Mouse (Mus musculus) MEL (cell line): ENCODE data around the gene Hist1h2ae. TPM values are rescaled to one million over a fixed set of nuclear protein-coding genes. Genes with fewer than 3 reads are reported as not detected.

Experiments
- DNase-seq: peaks from one replicate; pipeline ENCODE4 v3.0.0; 2011; ENCODE audit warnings: low read depth, low spot score
- H3K27ac ChIP-seq: 2 replicates; pipeline ENCODE4 v1.5.1; 2012; ENCODE audit warnings: low read depth, mild to moderate bottlenecking, control low read depth, low read length, moderate library complexity; ENCODE audit not compliant: control insufficient read depth
- H3K27me3 ChIP-seq, 2 experiments: fragments of 150-350 bp in 1 of 2; sonication (generic) in 1 of 2; 2 replicates each; pipeline ENCODE4 v1.6.1; 2012; ENCODE audit warnings: low read length in 2 of 2, mild to moderate bottlenecking in 2 of 2, improper control_type of control experiment in 1 of 2, moderate library complexity in 1 of 2; ENCODE audit not compliant: insufficient read depth in 2 of 2, control insufficient read depth in 1 of 2
- H3K36me3 ChIP-seq, 2 experiments: 2 replicates each; pipeline ENCODE4 v1.6.1; 2012 to 2014; ENCODE audit warnings: low read length in 2 of 2, improper control_type of control experiment in 1 of 2, inconsistent platforms in 1 of 2, mild to moderate bottlenecking in 1 of 2; ENCODE audit not compliant: insufficient read depth in 2 of 2, control insufficient read depth in 1 of 2
- H3K4me1 ChIP-seq, 2 experiments: fragments of 150-350 bp in 1 of 2; sonication (generic) in 1 of 2; 2 replicates each; pipeline ENCODE4 v1.6.1; 2012; ENCODE audit warnings: low read length in 2 of 2, improper control_type of control experiment in 1 of 2, mild to moderate bottlenecking in 1 of 2; ENCODE audit not compliant: insufficient read depth in 2 of 2, control insufficient read depth in 1 of 2
- H3K4me3 ChIP-seq, 2 experiments: fragments of 150-350 bp in 1 of 2; sonication (generic) in 1 of 2; 2 replicates each; pipeline ENCODE4 v1.5.1; 2012; ENCODE audit warnings: low read depth in 2 of 2, low read length in 2 of 2, mild to moderate bottlenecking in 2 of 2, moderate library complexity in 2 of 2, control low read depth in 1 of 2, improper control_type of control experiment in 1 of 2; ENCODE audit not compliant: control insufficient read depth in 1 of 2, insufficient read depth in 1 of 2
- H3K79me2 ChIP-seq: 2 replicates; pipeline ENCODE4 v1.6.1; 2012; ENCODE audit warnings: mild to moderate bottlenecking, low read length, moderate library complexity; ENCODE audit not compliant: control insufficient read depth, poor library complexity, insufficient read depth
- H3K9ac ChIP-seq: 2 replicates; pipeline ENCODE4 v1.6.1; 2012; ENCODE audit warnings: low read depth, mild to moderate bottlenecking, control low read depth, low read length, moderate library complexity; ENCODE audit not compliant: control insufficient read depth, poor library complexity, severe bottlenecking
- H3K9me3 ChIP-seq: fragments of 150-350 bp; sonication (generic); replicated peaks from 2 replicates; pipeline ENCODE4 v1.6.1; 2012; ENCODE audit warnings: mild to moderate bottlenecking, low read length, improper control_type of control experiment, moderate library complexity; ENCODE audit not compliant: insufficient read depth
- GATA1 ChIP-seq: IDR thresholded peaks from 2 replicates; pipeline ENCODE4 v1.6.1; 2011; ENCODE audit warnings: low read depth, low read length, improper control_type of control experiment
- HCFC1 ChIP-seq: IDR thresholded peaks from 2 replicates; pipeline ENCODE4 v1.6.1; 2012; ENCODE audit warnings: low read depth, mild to moderate bottlenecking, inconsistent platforms, low read length, improper control_type of control experiment, moderate library complexity
- MAFK ChIP-seq: IDR thresholded peaks from 2 replicates; pipeline ENCODE4 v1.6.1; 2011; ENCODE audit warnings: low read depth, mild to moderate bottlenecking, low read length, improper control_type of control experiment, borderline replicate concordance
- POLR2A ChIP-seq, 2 experiments: IDR thresholded peaks; 2 replicates each; pipeline ENCODE4 v1.6.1; 2011 to 2012; ENCODE audit warnings: low read length in 2 of 2, mild to moderate bottlenecking in 2 of 2, control low read depth in 1 of 2, improper control_type of control experiment in 1 of 2, low read depth in 1 of 2, moderate library complexity in 1 of 2; ENCODE audit not compliant: control insufficient read depth in 1 of 2, insufficient read depth in 1 of 2, poor library complexity in 1 of 2
- POLR2AphosphoS5 ChIP-seq: IDR thresholded peaks from 2 replicates; pipeline ENCODE4 v1.6.1; 2012; ENCODE audit warnings: low read depth, borderline replicate concordance, mild to moderate bottlenecking, inconsistent platforms, low read length, moderate library complexity, mixed read lengths
- TAL1 ChIP-seq: IDR thresholded peaks from 2 replicates; pipeline ENCODE4 v1.6.1; 2012; ENCODE audit warnings: mild to moderate bottlenecking, inconsistent platforms, low read length, moderate library complexity, mixed read lengths
- TBP ChIP-seq: IDR thresholded peaks from 2 replicates; pipeline ENCODE4 v1.8.0; 2011; ENCODE audit warnings: low read depth, low read length, improper control_type of control experiment
- UBTF ChIP-seq: IDR thresholded peaks from 2 replicates; pipeline ENCODE4 v1.6.1; 2012; ENCODE audit warnings: low read depth, mild to moderate bottlenecking, inconsistent platforms, low read length, improper control_type of control experiment, moderate library complexity, borderline replicate concordance; ENCODE audit not compliant: insufficient read depth
- ZMIZ1 ChIP-seq: IDR thresholded peaks from 2 replicates; pipeline ENCODE4 v1.6.1; 2012; ENCODE audit warnings: low read depth, mild to moderate bottlenecking, inconsistent platforms, low read length, improper control_type of control experiment, moderate library complexity
- ZNF384 ChIP-seq: IDR thresholded peaks from 2 replicates; pipeline ENCODE4 v1.6.1; 2012; ENCODE audit warnings: low read depth, mild to moderate bottlenecking, inconsistent platforms, low read length, improper control_type of control experiment
- polyA plus RNA-seq, 2 experiments: library from polyadenylated mRNA; stranded (reverse) in 1 of 2; unstranded in 1 of 2; fragments of >175 nt in 1 of 2; fragments of >200 nt in 1 of 2; gene quantifications; 2 replicates each; pipeline versions ENCODE4 v1.2.1 to v1.2.4; 2012; ENCODE audit warnings: low replicate concordance in 2 of 2, low read depth in 1 of 2; ENCODE audit not compliant: insufficient read length in 2 of 2, insufficient read depth in 1 of 2, missing spikeins in 1 of 2
- total RNA-seq: library from RNA; depleted of rRNA; stranded (reverse); fragments of 300-350 nt; gene quantifications from 2 replicates; pipeline ENCODE4 v1.2.3, GENCODE M21; 2012

Hist1h2ae gene
- total and polyA plus RNA-seq, 3 experiments: 3.3 to 560 TPM; not detected in 1

- DNase-seq: peak; percentile 97
- H3K27ac ChIP-seq: peak within 1 kb of the TSS; percentile 84
- H3K27me3 ChIP-seq: no peaks in the 10 kb centered on the region
- H3K9me3 ChIP-seq: no peaks in the 10 kb centered on the region
- peak within 1 kb of the TSS in 1 of 2 experiments; percentile 21; a peak in 1 of 4 replicates for H3K4me3 ChIP-seq
- peaks cover 0 to 10% of the 10 kb centered on the region in 2 experiments; a peak in 2 of 4 replicates for H3K4me1 ChIP-seq
- H3K36me3 ChIP-seq: peaks cover 0 to 47% of the 10 kb centered on the region in 2 experiments; a peak in 2 of 4 replicates
- TF ChIP-seq TAL1 (0 out of 2 replicates have a peak, but pooled peaks have one; percentile 4), POLR2AphosphoS5 (peak; percentile 99), POLR2A (IDR thresholded peaks at IDR 0.05; ENCODE audit: control insufficient read depth in 1 of 2, insufficient read depth in 1 of 2, low read depth in 1 of 2, low read length in 2 of 2, poor library complexity in 1 of 2) (peak; percentile 99 to 100), UBTF (peak; percentile 98), TBP (peak; percentile 99), MAFK (no peak), ZNF384 (no peak)
- peak within 1 kb of the TSS; percentile 80 for H3K9ac ChIP-seq
- peaks cover under 1% of the 10 kb centered on the region; the same call in 1 of the 2 replicates for H3K79me2 ChIP-seq
These were observed 10.6 kb upstream of the Hist1h2ae start, which contains the start of gene Hist1h4d for GRCm38 (mm10) chr13:23581408-23582218. TSS of gene Hist1h4d (plus strand) at chr13:23581598.

GRCm38 (mm10) chr13:23577835-23578234 lies 6.8 kb upstream of the Hist1h2ae start:
- Histone ChIP-seq H3K4me1 (peaks cover 0 to 4% of the 10 kb centered on the region in 2 experiments; a peak in 1 of 4 replicates), H3K27me3 (no peaks in the 10 kb centered on the region), H3K9ac (peak overlapping the region; percentile 46), H3K36me3 (peaks cover 0 to 35% of the 10 kb centered on the region in 2 experiments; a peak in 2 of 4 replicates), H3K9me3 (no peaks in the 10 kb centered on the region), H3K27ac (peak overlapping the region; percentile 64), H3K79me2 (peaks cover 6% of the 10 kb centered on the region; the same call in 1 of the 2 replicates), H3K4me3 (no peak overlapping the region)
- DNase-seq: peak; percentile 52
- TF ChIP-seq ZMIZ1: no peak

DNA sequence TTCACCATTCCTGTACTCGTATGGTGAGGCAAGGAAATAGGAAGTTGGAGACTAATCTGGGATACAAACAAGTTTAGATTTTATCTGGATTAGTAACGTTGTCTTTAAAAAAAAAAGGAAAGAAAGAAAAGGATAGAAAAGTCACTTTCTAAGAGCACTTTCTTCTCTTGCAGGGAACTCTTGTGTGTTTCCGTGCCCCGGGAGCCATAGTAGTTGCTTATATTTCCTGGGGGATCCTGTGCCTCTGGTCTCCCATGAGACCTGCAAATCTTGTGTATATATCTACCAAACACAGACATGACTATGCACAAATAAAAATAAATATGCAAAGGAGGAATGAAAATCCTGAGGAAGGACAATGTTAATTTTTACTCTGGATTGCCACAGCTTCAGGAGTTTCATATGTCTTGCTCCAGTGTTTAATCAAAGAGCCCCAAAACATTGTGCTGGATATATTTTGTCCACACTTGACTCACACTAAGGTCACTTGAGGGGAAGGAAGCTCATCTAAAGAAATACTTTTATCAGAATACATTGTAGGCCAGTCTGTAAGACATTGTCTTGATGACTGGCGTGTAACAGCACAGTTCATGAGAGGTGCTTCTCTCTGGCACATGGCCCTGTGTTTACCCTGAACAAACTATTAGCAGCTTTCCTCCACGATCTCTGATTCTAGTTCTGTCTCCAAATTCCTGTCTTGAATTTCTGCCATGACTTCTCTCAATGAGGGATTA lies 6.1 kb upstream of the Hist1h2ae start:
- Histone ChIP-seq H3K36me3 (peaks cover 0 to 32% of the 10 kb centered on the region in 2 experiments; a peak in 2 of 4 replicates), H3K4me3 (peak overlapping the region; percentile 6 to 47), H3K9ac (peak overlapping the region; percentile 73), H3K4me1 (peaks cover 0 to 2% of the 10 kb centered on the region in 2 experiments; a peak in 1 of 4 replicates), H3K27ac (peak overlapping the region; percentile 86)
- peak; percentile 75 for DNase-seq
- no peak for TF ChIP-seq HCFC1
- no peak for TF ChIP-seq GATA1
- 0 out of 2 replicates have a peak, but pooled peaks have one; percentile 12 for TF ChIP-seq TBP
- TF ChIP-seq, all 39 proteins: peak for 1
- H3K79me2 ChIP-seq: peaks cover 6% of the 10 kb centered on the region; the same call in 1 of the 2 replicates
- H3K27me3 ChIP-seq: no peaks in the 10 kb centered on the region
- no peaks in the 10 kb centered on the region for H3K9me3 ChIP-seq
